Mouse (Mus musculus) CD4-positive, CD25-positive, alpha-beta regulatory T cell, adult 4 months (primary cell): ENCODE results near the gene Rabggtb. TPM values are rescaled to one million over a fixed set of nuclear protein-coding genes. Genes with fewer than 3 reads are reported as not detected.
A peak's percentile ranks its signal among the peaks of the same experiment; 100 is the strongest.

ENCODE experiments used
- ATAC-seq: one replicate; pipeline ENCODE4 v1.8.0; 2017
- polyA plus RNA-seq, 2 experiments: library from polyadenylated mRNA; unstranded; fragments of 100-300 nt; shearing (Covaris generic); gene quantifications; one replicate each; pipeline ENCODE4 v1.2.1; 2017

The Rabggtb gene
- polyA plus RNA-seq: 10 to 100 TPM; 40.3 to 48.1 TPM

GRCm38 (mm10) chr3:153912546-153913509 is at the start of gene Rabggtb:
Gene Rabggtb, minus strand, starts transcription at chr3:153913009.
- peak; percentile 88 for ATAC-seq

- ATAC-seq: no peak
These were observed 49.0 kb upstream of the Rabggtb start for GRCm38 (mm10) chr3:153961632-153962389.

- ATAC-seq: no peak
These were observed 48.1 kb upstream of the Rabggtb start for GRCm38 (mm10) chr3:153960884-153961283.

- peak; percentile 17 for ATAC-seq
These were observed 47.0 kb upstream of the Rabggtb start for GRCm38 (mm10) chr3:153959731-153960207.

GRCm38 (mm10) chr3:153959035-153959730 is 46.4 kb upstream of the Rabggtb start:
- peak; percentile 67 for ATAC-seq

- no peak for ATAC-seq
These were observed 45.1 kb upstream of the Rabggtb start for GRCm38 (mm10) chr3:153957916-153958315.

- no peak for ATAC-seq
These were observed 35.4 kb upstream of the Rabggtb start for GRCm38 (mm10) chr3:153948176-153948575.

- ATAC-seq: no peak
These were observed 34.5 kb upstream of the Rabggtb start for GRCm38 (mm10) chr3:153947271-153947670.

- peak; percentile 87 for ATAC-seq
These were observed 31.7 kb upstream of the Rabggtb start, which contains the start of gene Acadm for GRCm38 (mm10) chr3:153944335-153944990. Gene Acadm, minus strand, starts transcription at chr3:153944632.

- ATAC-seq: peak; percentile 44
These were observed 31.1 kb upstream of the Rabggtb start for GRCm38 (mm10) chr3:153943901-153944334.

GRCm38 (mm10) chr3:153943003-153943640 is 30.3 kb upstream of the Rabggtb start:
- ATAC-seq: no peak

GRCm38 (mm10) chr3:153941613-153942012 is 28.8 kb upstream of the Rabggtb start:
- no peak for ATAC-seq

GRCm38 (mm10) chr3:153940486-153940885 is 27.7 kb upstream of the Rabggtb start:
- ATAC-seq: no peak

GRCm38 (mm10) chr3:153940021-153940420 is 27.2 kb upstream of the Rabggtb start:
- ATAC-seq: no peak

GRCm38 (mm10) chr3:153937116-153937810 is 24.5 kb upstream of the Rabggtb start:
- ATAC-seq: no peak

GRCm38 (mm10) chr3:153935878-153936277 is 23.1 kb upstream of the Rabggtb start:
- ATAC-seq: no peak

GRCm38 (mm10) chr3:153932461-153932860 is 19.7 kb upstream of the Rabggtb start:
- no peak for ATAC-seq

GRCm38 (mm10) chr3:153929526-153929925 is 16.7 kb upstream of the Rabggtb start:
- peak; percentile 82 for ATAC-seq

- no peak for ATAC-seq
These were observed 13.5 kb upstream of the Rabggtb start for GRCm38 (mm10) chr3:153926333-153926732.

- no peak for ATAC-seq
These were observed 8.5 kb upstream of the Rabggtb start for GRCm38 (mm10) chr3:153921147-153921910.
